Mouse (Mus musculus) myocyte (in vitro differentiated cells): ENCODE results near the gene Prss16. TPM values are rescaled to one million over a fixed set of nuclear protein-coding genes. Genes with fewer than 3 reads are reported as not detected.
A peak's percentile ranks its signal among the peaks of the same experiment; 100 is the strongest.

Source experiments
- H3K27me3 ChIP-seq: one replicate; pipeline ENCODE4 v1.6.1; 2011; ENCODE audit not compliant: control insufficient read depth, insufficient read depth, insufficient read length
- H3K36me3 ChIP-seq: one replicate; pipeline ENCODE4 v1.6.1; 2011; ENCODE audit not compliant: control insufficient read depth, insufficient read depth
- H3K4me2 ChIP-seq: one replicate; pipeline ENCODE4 v1.6.1; 2011; ENCODE audit warnings: low read depth, control low read depth
- H3K4me3 ChIP-seq: one replicate; pipeline ENCODE4 v1.5.1; 2011; ENCODE audit warnings: mild to moderate bottlenecking, control low read depth, moderate library complexity
- H3K79me2 ChIP-seq: one replicate; pipeline ENCODE4 v1.6.1; 2011; ENCODE audit not compliant: control insufficient read depth, insufficient read depth
- H3ac ChIP-seq: one replicate; pipeline ENCODE4 v1.6.1; 2011; ENCODE audit not compliant: control insufficient read depth, insufficient read length
- CEBPB ChIP-seq: IDR thresholded peaks from 2 replicates; pipeline ENCODE4 v1.6.1; 2011; ENCODE audit warnings: mild to moderate bottlenecking, moderate library complexity; ENCODE audit not compliant: poor library complexity, insufficient read depth, severe bottlenecking
- E2F4 ChIP-seq: IDR thresholded peaks from one replicate; pipeline ENCODE4 v1.6.1; 2011; ENCODE audit warnings: mild to moderate bottlenecking, control low read depth, moderate library complexity; ENCODE audit not compliant: insufficient read depth
- MAX ChIP-seq: IDR thresholded peaks from one replicate; pipeline ENCODE4 v1.6.1; 2011; ENCODE audit warnings: low read depth, mild to moderate bottlenecking, control low read depth
- MYOD1 ChIP-seq, 3 experiments: IDR thresholded peaks; one replicate each; pipeline ENCODE4 v1.6.1; 2011; ENCODE audit warnings: control low read depth in 2 of 3, low read depth in 2 of 3, mild to moderate bottlenecking in 2 of 3, moderate library complexity in 1 of 3; ENCODE audit not compliant: insufficient read length in 2 of 3, control insufficient read depth in 1 of 3
- MYOG ChIP-seq, 3 experiments: IDR thresholded peaks; one replicate each; pipeline ENCODE4 v1.6.1; 2011; ENCODE audit warnings: control low read depth in 2 of 3, low read depth in 2 of 3, mild to moderate bottlenecking in 2 of 3; ENCODE audit not compliant: insufficient read length in 2 of 3, control insufficient read depth in 1 of 3, insufficient read depth in 1 of 3
- POLR2A ChIP-seq: IDR thresholded peaks from one replicate; pipeline ENCODE4 v1.6.1; 2011; ENCODE audit warnings: low read depth, mild to moderate bottlenecking, control low read depth, moderate library complexity; ENCODE audit not compliant: insufficient read length
- POLR2AphosphoS2 ChIP-seq: IDR thresholded peaks from one replicate; pipeline ENCODE4 v1.6.1; 2011; ENCODE audit warnings: low read depth, control low read depth; ENCODE audit not compliant: insufficient read length
- REST ChIP-seq: IDR thresholded peaks from one replicate; pipeline ENCODE4 v1.6.1; 2011; ENCODE audit warnings: mild to moderate bottlenecking, control low read depth, moderate library complexity; ENCODE audit not compliant: insufficient read depth, insufficient read length
- SRF ChIP-seq: IDR thresholded peaks from one replicate; pipeline ENCODE4 v1.6.1; 2011; ENCODE audit warnings: low read depth; ENCODE audit not compliant: control insufficient read depth, insufficient read length
- TCF12 ChIP-seq: IDR thresholded peaks from one replicate; pipeline ENCODE4 v1.6.1; 2011; ENCODE audit warnings: mild to moderate bottlenecking, control low read depth; ENCODE audit not compliant: poor library complexity, insufficient read depth, severe bottlenecking
- TCF3 ChIP-seq: IDR thresholded peaks from one replicate; pipeline ENCODE4 v1.6.1; 2011; ENCODE audit warnings: low read depth, control low read depth; ENCODE audit not compliant: insufficient read length
- USF1 ChIP-seq: IDR thresholded peaks from one replicate; pipeline ENCODE4 v1.6.1; 2011; ENCODE audit warnings: low read depth, mild to moderate bottlenecking, control low read depth, moderate library complexity
- polyA plus RNA-seq: library from polyadenylated mRNA; unstranded; fragments of >200 nt; fragmentation: generic; extraction: Trizol; gene quantifications from one replicate; pipeline ENCODE4 v1.2.1, GENCODE M21; 2012; ENCODE audit warnings: missing spikeins

Gene Prss16
- polyA plus RNA-seq, 1 experiment, result 0.34 TPM

DNA sequence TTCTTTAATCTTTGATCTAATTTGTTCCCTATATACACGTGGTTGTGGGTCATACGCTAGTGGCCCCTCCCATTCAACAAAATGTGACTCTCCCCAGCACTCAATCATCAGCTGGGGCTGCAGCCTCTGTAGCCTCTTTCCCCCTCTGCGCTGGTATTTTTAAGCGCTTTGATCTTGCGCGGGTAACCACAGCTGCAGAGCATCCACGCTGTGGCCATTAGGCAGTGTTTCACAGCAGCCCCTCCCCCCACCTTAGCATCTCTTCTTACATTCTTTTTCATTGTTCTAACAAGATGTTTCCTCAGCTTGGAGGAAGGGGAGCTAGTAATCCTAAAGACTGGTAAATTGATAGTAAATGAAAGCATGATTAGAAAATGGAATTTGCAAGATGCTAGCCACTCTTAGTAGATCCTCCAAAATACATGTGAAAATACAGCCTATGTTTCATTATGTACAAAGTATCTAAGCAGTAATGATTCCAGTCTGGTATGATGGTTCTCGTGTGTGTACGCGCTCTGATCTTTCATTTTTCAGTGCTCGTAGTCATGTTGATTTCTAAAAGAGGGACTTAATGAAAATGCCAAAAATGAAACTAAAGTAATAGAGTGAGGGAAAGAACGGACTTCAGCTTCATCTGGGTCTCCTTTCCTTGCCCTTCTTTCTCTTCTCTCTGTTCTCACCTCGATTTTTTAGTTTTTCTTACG lies 40.3 kb upstream of the Prss16 start:
- Histone ChIP-seq H3ac (no peak overlapping the region), H3K4me2 (peak overlapping the region; percentile 67), H3K4me3 (peak overlapping the region; percentile 30), H3K79me2 (no peaks in the 10 kb centered on the region), H3K36me3 (no peaks in the 10 kb centered on the region), H3K27me3 (no peaks in the 10 kb centered on the region)
- TF ChIP-seq CEBPB, result peak; percentile 65; the same call in 1 of the 2 replicates
- TF ChIP-seq E2F4, result no peak
- TF ChIP-seq MYOG (IDR thresholded peaks at IDR 0.05; ENCODE audit: control insufficient read depth in 1 of 3, insufficient read depth in 1 of 3, insufficient read length in 2 of 3, low read depth in 2 of 3), result peak in 1 of 3 experiments; percentile 14
- TF ChIP-seq SRF, result no peak
- no peak for TF ChIP-seq MYOD1 (IDR thresholded peaks at IDR 0.05; ENCODE audit: control insufficient read depth in 1 of 3, insufficient read length in 2 of 3, low read depth in 2 of 3)
- no peak for TF ChIP-seq USF1
- no peak for TF ChIP-seq REST
- TF ChIP-seq MAX, result no peak
- no peak for TF ChIP-seq TCF12
- no peak for TF ChIP-seq POLR2A
- no peak for TF ChIP-seq POLR2AphosphoS2
- TF ChIP-seq TCF3, result no peak

GRCm38 (mm10) chr13:22049041-22049440 lies 39.5 kb upstream of the Prss16 start:
- Histone ChIP-seq H3K4me3 (peak overlapping the region; percentile 30), H3K36me3 (no peaks in the 10 kb centered on the region), H3K4me2 (no peak overlapping the region), H3ac (no peak overlapping the region), H3K79me2 (no peaks in the 10 kb centered on the region), H3K27me3 (no peaks in the 10 kb centered on the region)
- no peak for TF ChIP-seq MYOG (IDR thresholded peaks at IDR 0.05; ENCODE audit: control insufficient read depth in 1 of 3, insufficient read depth in 1 of 3, insufficient read length in 2 of 3, low read depth in 2 of 3)
- no peak for TF ChIP-seq E2F4
- TF ChIP-seq CEBPB, result no peak
- no peak for TF ChIP-seq POLR2AphosphoS2
- TF ChIP-seq REST, result no peak
- TF ChIP-seq SRF, result no peak
- TF ChIP-seq POLR2A, result no peak
- no peak for TF ChIP-seq USF1
- TF ChIP-seq TCF12, result no peak
- no peak for TF ChIP-seq MAX
- TF ChIP-seq MYOD1 (IDR thresholded peaks at IDR 0.05; ENCODE audit: control insufficient read depth in 1 of 3, insufficient read length in 2 of 3, low read depth in 2 of 3), result no peak
- TF ChIP-seq TCF3, result no peak

DNA sequence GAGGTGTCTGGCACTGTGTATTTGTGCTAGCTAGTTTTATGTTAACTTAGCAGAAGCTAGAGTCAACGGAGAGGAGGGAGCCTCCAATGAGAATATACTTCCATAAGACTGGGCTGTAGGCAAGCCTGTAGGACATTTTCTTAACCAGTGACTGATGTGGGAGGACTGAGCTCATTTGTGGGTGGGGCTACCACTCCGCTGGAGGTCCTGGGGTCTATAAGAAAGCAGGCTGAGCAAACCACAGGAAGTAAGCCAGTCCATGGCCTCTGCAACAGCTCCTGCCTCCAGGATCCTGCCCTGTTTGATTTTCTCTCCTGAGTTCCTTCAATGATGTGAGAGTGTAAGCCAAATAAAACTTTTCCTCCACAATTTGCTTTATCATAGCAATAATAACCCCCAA lies 35.8 kb upstream of the Prss16 start:
- no peaks in the 10 kb centered on the region for H3K36me3 ChIP-seq
- no peaks in the 10 kb centered on the region for H3K79me2 ChIP-seq
- no peak overlapping the region for H3ac ChIP-seq
- H3K4me2 ChIP-seq, result no peak overlapping the region
- TF ChIP-seq SRF, result no peak
- TF ChIP-seq MYOD1 (IDR thresholded peaks at IDR 0.05; ENCODE audit: control insufficient read depth in 1 of 3, insufficient read length in 2 of 3, low read depth in 2 of 3), result no peak
- no peak for TF ChIP-seq USF1
- TF ChIP-seq POLR2AphosphoS2, result no peak
- TF ChIP-seq POLR2A, result no peak
- TF ChIP-seq MYOG (IDR thresholded peaks at IDR 0.05; ENCODE audit: control insufficient read depth in 1 of 3, insufficient read depth in 1 of 3, insufficient read length in 2 of 3, low read depth in 2 of 3), result no peak
- TF ChIP-seq REST, result no peak
- TF ChIP-seq E2F4, result no peak
- TF ChIP-seq CEBPB, result no peak
- TF ChIP-seq MAX, result no peak
- no peak for TF ChIP-seq TCF12
- no peak for TF ChIP-seq TCF3
- no peak overlapping the region for H3K4me3 ChIP-seq
- H3K27me3 ChIP-seq, result no peaks in the 10 kb centered on the region

DNA sequence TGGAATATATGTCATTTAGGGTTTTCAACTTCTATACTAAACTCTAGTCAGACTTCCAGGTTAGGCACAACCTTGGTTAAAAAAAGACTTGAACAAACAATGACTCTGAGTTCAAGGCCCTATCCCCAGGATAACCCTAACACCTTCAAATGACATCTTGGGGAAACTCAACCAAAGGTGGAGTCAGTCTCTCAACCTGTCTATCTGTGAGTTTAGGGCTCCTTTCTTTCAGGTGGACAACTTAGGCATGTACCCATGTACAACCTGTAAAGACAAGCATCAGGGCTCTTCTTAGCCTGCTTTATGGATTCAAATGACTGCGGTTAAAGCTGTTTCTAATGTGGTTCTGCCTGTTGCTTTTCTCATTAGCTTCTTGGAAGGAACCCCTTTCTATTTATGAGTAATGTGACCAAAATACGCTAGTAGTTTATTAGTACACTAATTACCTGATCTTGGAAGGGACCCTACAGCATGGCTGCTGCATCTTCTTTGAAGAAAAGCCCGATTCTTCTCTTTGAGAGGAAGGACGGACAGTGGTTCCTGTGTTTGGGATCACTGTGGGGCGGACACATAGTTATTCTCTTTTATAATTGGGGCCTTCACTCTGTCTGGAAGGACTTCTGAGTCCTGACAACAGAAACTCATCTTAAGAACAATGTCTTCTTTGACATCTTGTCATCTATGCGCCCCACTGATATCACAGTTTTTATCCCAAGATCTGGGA lies 35.1 kb upstream of the Prss16 start:
- Histone ChIP-seq H3K4me2 (peak overlapping the region; percentile 76), H3K27me3 (no peaks in the 10 kb centered on the region), H3K4me3 (no peak overlapping the region), H3ac (no peak overlapping the region), H3K79me2 (no peaks in the 10 kb centered on the region), H3K36me3 (no peaks in the 10 kb centered on the region)
- TF ChIP-seq MYOG (IDR thresholded peaks at IDR 0.05; ENCODE audit: control insufficient read depth in 1 of 3, insufficient read depth in 1 of 3, insufficient read length in 2 of 3, low read depth in 2 of 3), result no peak
- TF ChIP-seq MAX, result no peak
- no peak for TF ChIP-seq MYOD1 (IDR thresholded peaks at IDR 0.05; ENCODE audit: control insufficient read depth in 1 of 3, insufficient read length in 2 of 3, low read depth in 2 of 3)
- TF ChIP-seq REST, result no peak
- no peak for TF ChIP-seq TCF3
- no peak for TF ChIP-seq SRF
- no peak for TF ChIP-seq POLR2A
- TF ChIP-seq POLR2AphosphoS2, result no peak
- TF ChIP-seq TCF12, result no peak
- no peak for TF ChIP-seq CEBPB
- TF ChIP-seq E2F4, result no peak
- no peak for TF ChIP-seq USF1
